Mouse (Mus musculus) spleen, adult 2 months (tissue): ENCODE measurements around the gene Gimap7. TPM values are rescaled to one million over a fixed set of nuclear protein-coding genes. Genes with fewer than 3 reads are reported as not detected.
A peak's percentile ranks its signal among the peaks of the same experiment; 100 is the strongest.

ENCODE experiments used
- DNase-seq, 2 experiments: peaks; one replicate each; pipeline versions ENCODE4 v3.0.0 to v3.0.0-alpha.2; 2012 to 2021; ENCODE audit warnings: low spot score in 2 of 2, low read depth in 1 of 2
- H3K27ac ChIP-seq: fragments of 200-500 bp; 2 replicates; pipeline ENCODE4 v1.5.1; 2012; ENCODE audit warnings: low read length, inconsistent platforms; ENCODE audit not compliant: insufficient read depth
- H3K27me3 ChIP-seq: fragments of 200-500 bp; 2 replicates; pipeline ENCODE4 v1.6.1; 2012; ENCODE audit warnings: mild to moderate bottlenecking, moderate library complexity, low read length, inconsistent platforms; ENCODE audit not compliant: control insufficient read depth, insufficient read depth
- H3K36me3 ChIP-seq: fragments of 200-500 bp; 2 replicates; pipeline ENCODE4 v1.6.1; 2012; ENCODE audit warnings: mild to moderate bottlenecking, low read length, inconsistent platforms; ENCODE audit not compliant: control insufficient read depth, insufficient read depth
- H3K4me1 ChIP-seq: fragments of 200-500 bp; 2 replicates; pipeline ENCODE4 v1.6.1; 2011; ENCODE audit warnings: inconsistent platforms; ENCODE audit not compliant: control insufficient read depth, insufficient read depth, insufficient read length
- H3K4me3 ChIP-seq: fragments of 200-500 bp; 2 replicates; pipeline ENCODE4 v1.5.1; 2011; ENCODE audit warnings: mild to moderate bottlenecking, inconsistent platforms; ENCODE audit not compliant: insufficient read depth, insufficient read length; ENCODE audit errors: extremely low read depth
- CTCF ChIP-seq: fragments of 200-500 bp; IDR thresholded peaks from 2 replicates; pipeline ENCODE4 v1.5.1; 2011; ENCODE audit warnings: mild to moderate bottlenecking, inconsistent platforms; ENCODE audit not compliant: insufficient read depth, insufficient read length, insufficient replicate concordance; ENCODE audit errors: extremely low read depth
- POLR2A ChIP-seq: fragments of 200-500 bp; IDR thresholded peaks from 2 replicates; pipeline ENCODE4 v1.6.1; 2011; ENCODE audit warnings: low read depth, low read length, inconsistent platforms
- WGBS: fragments of 180-500 bp; shearing (Covaris S2); methylation state at CpG from one replicate; pipeline ENCODE4 v1.1.7; 2018; 5-methylcytosine and 5-hydroxymethylcytosine counted together
- polyA plus RNA-seq: library from polyadenylated mRNA; depleted of rRNA; stranded (reverse); fragments of >200 nt; gene quantifications from 2 replicates; pipeline ENCODE4 v1.2.3, GENCODE M21; 2012; rRNA removed

Gimap7 gene
- polyA plus RNA-seq, 1 experiment, result 11.6 TPM

DNA sequence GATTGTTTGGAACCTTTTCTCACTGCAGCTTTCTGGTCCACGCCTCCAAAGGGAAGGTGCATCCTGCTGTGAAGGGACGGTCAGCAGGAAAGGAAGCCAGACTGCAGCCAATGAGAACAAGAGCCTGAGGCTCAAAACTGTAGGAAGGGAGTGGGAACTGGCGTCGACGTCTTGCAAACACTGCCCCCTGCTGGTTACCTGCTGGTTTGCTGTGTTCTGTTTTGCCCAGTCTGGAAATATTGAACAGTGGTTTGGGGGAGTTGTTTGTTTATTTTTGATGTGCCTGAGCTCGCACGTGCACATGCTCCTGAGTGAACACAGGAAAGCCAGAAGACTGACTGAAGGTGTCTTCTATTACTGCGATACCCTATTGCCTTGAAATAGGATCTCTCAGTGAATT, 53.6 kb downstream of the Gimap7 start:
- peak; percentile 60 to 81 for DNase-seq
- peak overlapping the region; percentile 97 for H3K27ac ChIP-seq
- H3K27me3 ChIP-seq, result no peaks in the 10 kb centered on the region
- 7% methylated on average over 8 of the region's 8 CpGs for WGBS
- peaks cover 3% of the 10 kb centered on the region; the same call in 1 of the 2 replicates for H3K4me1 ChIP-seq
- TF ChIP-seq CTCF, result peak; percentile 89
- no peak for TF ChIP-seq POLR2A
- no peak overlapping the region for H3K4me3 ChIP-seq
- H3K36me3 ChIP-seq, result no peaks in the 10 kb centered on the region; the same call in 1 of the 2 replicates

Other genes starting within 250 kb of the Gimap7 start
- gene Atp6v0e2, start 181.0 kb upstream of the Gimap7 start, polyA plus RNA-seq, result 1.7 and 1.8 TPM in 2 replicates
- gene Lrrc61, start 163.8 kb upstream of the Gimap7 start, polyA plus RNA-seq, result 22.9 and 38.8 TPM in 2 replicates
- gene Rarres2, start 145.8 kb upstream of the Gimap7 start, polyA plus RNA-seq, result 44.3 and 45.5 TPM in 2 replicates
- gene Gm45021, start 129.0 kb upstream of the Gimap7 start, polyA plus RNA-seq, result not detected in 2 replicates
- gene Repin1, start 124.7 kb upstream of the Gimap7 start, polyA plus RNA-seq, result 12.4 and 15.8 TPM in 2 replicates
- gene Gm44965, start 124.7 kb upstream of the Gimap7 start, polyA plus RNA-seq, result not detected in 2 replicates
- 3.6 and 5.3 TPM in 2 replicates for gene Zfp775, start 116.6 kb upstream of the Gimap7 start, polyA plus RNA-seq
- 0.70 and 0.77 TPM in 2 replicates for gene AI854703, start 91.9 kb upstream of the Gimap7 start, polyA plus RNA-seq
- gene Gimap8, start 71.4 kb upstream of the Gimap7 start, polyA plus RNA-seq, result 20.1 and 22.2 TPM in 2 replicates
- 9.9 and 10.4 TPM in 2 replicates for gene Gimap9, start 42.5 kb upstream of the Gimap7 start, polyA plus RNA-seq
- gene Gimap4, start 34.1 kb upstream of the Gimap7 start, polyA plus RNA-seq, result 66.3 and 73.5 TPM in 2 replicates
- 50.8 and 54.3 TPM in 2 replicates for gene Gimap6, start 10.4 kb upstream of the Gimap7 start, polyA plus RNA-seq
- 0.43 and 0.82 TPM in 2 replicates for gene Gm28053, start within 50 bp of the Gimap7 start, polyA plus RNA-seq
- 94.4 and 103 TPM in 2 replicates for gene Gimap1, start 20.4 kb downstream of the Gimap7 start, polyA plus RNA-seq
- gene Gimap5, start 27.6 kb downstream of the Gimap7 start, polyA plus RNA-seq, result 74.0 and 90.0 TPM in 2 replicates
- 140 and 150 TPM in 2 replicates for gene Gimap3, start 52.2 kb downstream of the Gimap7 start, polyA plus RNA-seq
- 95.2 and 105 TPM in 2 replicates for gene Tmem176a, start 122.3 kb downstream of the Gimap7 start, polyA plus RNA-seq
- gene Tmem176b, start 122.9 kb downstream of the Gimap7 start, polyA plus RNA-seq, result 199 TPM in 2 replicates
- 0.77 and 1.1 TPM in 2 replicates for gene Aoc1, start 154.3 kb downstream of the Gimap7 start, polyA plus RNA-seq
- gene 1600015I10Rik, start 211.3 kb downstream of the Gimap7 start, polyA plus RNA-seq, result not detected in 2 replicates